Mouse (Mus musculus) ES-E14 (cell line): Measurements from ENCODE around the gene Fktn.
"Not testable (repeated sequence)": the region's sequence is repeated elsewhere in the genome, so short reads cannot be mapped to it uniquely, and the experiment has no call there.

Experiments used
- MAFK ChIP-seq: IDR thresholded peaks from 2 replicates; pipeline ENCODE4 v1.6.1; 2014; ENCODE audit warnings: mild to moderate bottlenecking, low read depth, low read length, inconsistent platforms; ENCODE audit not compliant: insufficient read depth
- ZC3H11A ChIP-seq: IDR thresholded peaks from 2 replicates; pipeline ENCODE4 v1.6.1; 2012; ENCODE audit warnings: low read depth, mild to moderate bottlenecking, inconsistent platforms, low read length, borderline replicate concordance
- ZNF384 ChIP-seq: IDR thresholded peaks from 2 replicates; pipeline ENCODE4 v1.6.1; 2012; ENCODE audit warnings: low read depth, low read length, inconsistent platforms

DNA sequence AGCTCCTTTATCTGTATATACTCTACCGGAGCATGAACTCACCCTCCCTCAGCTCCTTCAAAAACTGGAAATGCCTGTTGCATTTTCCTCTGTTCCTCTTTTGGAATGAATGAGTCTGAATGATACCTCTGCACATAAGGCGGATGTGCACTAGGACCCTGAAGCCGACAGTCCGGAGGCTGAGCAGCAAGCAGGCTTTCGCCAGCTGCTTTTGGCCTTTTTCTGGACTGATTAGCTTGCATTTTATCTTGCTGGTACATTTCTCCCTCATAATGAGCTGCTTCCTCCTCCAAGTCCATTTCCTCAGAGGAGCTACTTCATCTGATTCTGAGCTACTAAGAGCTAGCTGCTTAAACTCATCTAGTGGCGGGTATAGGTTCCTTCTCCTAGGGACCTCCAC, 92.6 kb downstream of the Fktn start:
- TF ChIP-seq ZC3H11A, ZNF384, MAFK: not testable (repeated sequence)
